Mouse (Mus musculus) spleen, adult 2 months (tissue): ENCODE measurements around the gene Trmo.

Experiments
- CTCF ChIP-seq: fragments of 200-500 bp; IDR thresholded peaks from 2 replicates; pipeline ENCODE4 v1.5.1; 2011; ENCODE audit warnings: mild to moderate bottlenecking, inconsistent platforms; ENCODE audit not compliant: insufficient read depth, insufficient read length, insufficient replicate concordance; ENCODE audit errors: extremely low read depth
- POLR2A ChIP-seq: fragments of 200-500 bp; IDR thresholded peaks from 2 replicates; pipeline ENCODE4 v1.6.1; 2011; ENCODE audit warnings: low read depth, low read length, inconsistent platforms

DNA sequence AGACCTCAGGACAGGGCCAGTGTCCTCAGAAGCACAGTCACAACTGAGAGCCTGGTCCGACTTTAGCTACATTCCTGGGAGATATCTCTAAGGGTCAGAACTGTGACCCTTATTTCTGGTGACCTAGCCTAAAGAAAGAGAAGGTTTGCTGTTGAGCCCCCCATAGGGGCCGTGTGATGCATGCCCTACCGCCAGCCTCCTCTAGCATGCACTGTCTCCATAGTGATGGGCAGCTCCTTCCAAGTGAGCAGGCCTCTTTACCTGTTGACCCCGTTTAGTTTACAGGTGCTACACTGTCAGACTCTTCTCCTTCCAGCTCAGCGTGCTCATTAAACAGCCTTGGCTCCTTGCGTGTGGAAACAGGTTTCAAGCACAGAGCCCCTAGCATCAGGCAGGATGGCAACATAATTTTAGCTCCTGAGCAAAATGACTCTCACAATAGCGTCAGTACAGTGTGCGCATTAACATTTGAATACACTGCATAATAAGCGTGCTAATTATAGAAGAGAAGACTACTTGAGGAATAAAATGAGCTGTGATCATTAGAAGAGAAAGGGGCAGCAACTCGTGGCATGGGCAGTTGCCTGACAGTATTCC, 39.8 kb upstream of the Trmo start:
- TF ChIP-seq CTCF: no peak
- no peak for TF ChIP-seq POLR2A
